Mouse (Mus musculus) small intestine, adult 2 months (tissue): ENCODE results near the gene Mapk8.

ENCODE experiments used
- CTCF ChIP-seq: fragments of 200-500 bp; IDR thresholded peaks from 2 replicates; pipeline ENCODE4 v1.5.1; 2012; ENCODE audit warnings: low read depth, mild to moderate bottlenecking, control low read depth, inconsistent platforms, low read length, moderate library complexity, mixed read lengths; ENCODE audit not compliant: insufficient replicate concordance, insufficient read length; ENCODE audit errors: extremely low read depth
- POLR2A ChIP-seq: fragments of 200-500 bp; IDR thresholded peaks from 2 replicates; pipeline ENCODE4 v1.6.1; 2012; ENCODE audit warnings: low read depth, mild to moderate bottlenecking, control low read depth, inconsistent platforms, low read length, moderate library complexity

DNA sequence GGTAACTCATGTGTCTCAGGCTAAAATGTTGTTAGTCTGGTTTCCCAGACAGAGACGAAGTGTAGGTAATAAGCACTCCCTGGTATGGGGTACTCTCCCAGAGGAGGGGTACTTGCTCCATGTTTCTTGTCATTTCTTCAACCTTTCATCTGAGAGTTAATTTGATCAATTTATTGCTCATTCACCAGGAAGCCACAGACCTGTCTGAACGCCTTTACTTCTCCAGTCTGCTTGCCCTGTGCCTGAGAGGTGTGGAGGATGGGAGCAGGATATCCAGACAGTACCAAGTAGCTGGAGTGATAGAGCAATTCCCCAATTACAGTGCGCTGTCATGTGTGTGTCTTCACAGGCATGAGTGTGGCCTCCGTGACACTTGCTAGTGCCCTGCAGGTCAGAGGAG is 48.3 kb upstream of the Mapk8 start:
- no peak for TF ChIP-seq CTCF
- TF ChIP-seq POLR2A, result no peak
